Mouse (Mus musculus): Measurements from ENCODE around the gene Scube1.

The Scube1 gene

GRCm38 (mm10) chr15:83724886-83725269 is at the start of gene Scube1:
Gene Scube1 (minus strand): TSS chr15:83725021.
- peak; percentile 89 for DNase-seq (ENCODE audit: low spot score)

GRCm38 (mm10) chr15:83772953-83773352 is 48.1 kb upstream of the Scube1 start:
- DNase-seq (ENCODE audit: low spot score) = no peak

- no peak for DNase-seq (ENCODE audit: low spot score)
Observed at GRCm38 (mm10) chr15:83772460-83772859, 47.6 kb upstream of the Scube1 start.

- DNase-seq (ENCODE audit: low spot score) = no peak
Observed at GRCm38 (mm10) chr15:83771346-83772053, 46.7 kb upstream of the Scube1 start.

- no peak for DNase-seq (ENCODE audit: low spot score)
Observed at GRCm38 (mm10) chr15:83765388-83766029, 40.7 kb upstream of the Scube1 start.

GRCm38 (mm10) chr15:83761512-83761911 is 36.7 kb upstream of the Scube1 start:
- DNase-seq (ENCODE audit: low spot score) = no peak

GRCm38 (mm10) chr15:83760683-83761082 is 35.9 kb upstream of the Scube1 start:
- peak; percentile 62 for DNase-seq (ENCODE audit: low spot score)

- DNase-seq (ENCODE audit: low spot score) = no peak
Observed at GRCm38 (mm10) chr15:83758958-83759357, 34.1 kb upstream of the Scube1 start.

- DNase-seq (ENCODE audit: low spot score) = no peak
Observed at GRCm38 (mm10) chr15:83756742-83757141, 31.9 kb upstream of the Scube1 start.

- DNase-seq (ENCODE audit: low spot score) = no peak
Observed at GRCm38 (mm10) chr15:83749436-83749835, 24.6 kb upstream of the Scube1 start.

GRCm38 (mm10) chr15:83748986-83749385 is 24.2 kb upstream of the Scube1 start:
- DNase-seq (ENCODE audit: low spot score) = no peak

- no peak for DNase-seq (ENCODE audit: low spot score)
Observed at GRCm38 (mm10) chr15:83746311-83746710, 21.5 kb upstream of the Scube1 start.

GRCm38 (mm10) chr15:83742018-83742417 is 17.2 kb upstream of the Scube1 start:
- DNase-seq (ENCODE audit: low spot score) = no peak

- no peak for DNase-seq (ENCODE audit: low spot score)
Observed at GRCm38 (mm10) chr15:83740676-83741422, 16.0 kb upstream of the Scube1 start.

- DNase-seq (ENCODE audit: low spot score) = peak; percentile 40
Observed at GRCm38 (mm10) chr15:83727626-83728025, 2.8 kb upstream of the Scube1 start.

GRCm38 (mm10) chr15:83726741-83727140 is 1.9 kb upstream of the Scube1 start:
- DNase-seq (ENCODE audit: low spot score) = no peak

- DNase-seq (ENCODE audit: low spot score) = no peak
Observed at GRCm38 (mm10) chr15:83725556-83726200, 857 bp upstream of the Scube1 start.

- peak; percentile 19 for DNase-seq (ENCODE audit: low spot score)
Observed at GRCm38 (mm10) chr15:83724160-83724885, 498 bp downstream of the Scube1 start.

- DNase-seq (ENCODE audit: low spot score) = no peak
Observed at GRCm38 (mm10) chr15:83715582-83716228, 9.1 kb downstream of the Scube1 start.

GRCm38 (mm10) chr15:83712798-83713197 is 12.0 kb downstream of the Scube1 start:
- no peak for DNase-seq (ENCODE audit: low spot score)

GRCm38 (mm10) chr15:83712361-83712760 is 12.5 kb downstream of the Scube1 start:
- DNase-seq (ENCODE audit: low spot score) = no peak

Measured in testis, postnatal 14 days (tissue).